Mouse (Mus musculus) heart, postnatal 0 days (tissue): ENCODE measurements around the gene Tor4a. TPM values are rescaled to one million over a fixed set of nuclear protein-coding genes. Genes with fewer than 3 reads are reported as not detected.

ENCODE experiments used
- ATAC-seq: fragments of 200-750 bp; cut with Nextera tagmentation; 2 replicates; pipeline ENCODE4 v1.8.0; 2017; ENCODE audit warnings: low read depth, moderate number of reproducible peaks, moderate library complexity; ENCODE audit not compliant: insufficient read depth
- DNase-seq: peaks from one replicate; pipeline ENCODE4 v3.0.0-alpha.2; 2016; ENCODE audit warnings: low spot score
- H3K27ac ChIP-seq: fragments of 300-500 bp; sonication (generic); 2 replicates; pipeline ENCODE4 v1.5.1; 2014; ENCODE audit warnings: low read depth, mild to moderate bottlenecking
- H3K27me3 ChIP-seq: fragments of 300-500 bp; sonication (generic); 2 replicates; pipeline ENCODE4 v1.6.1; 2014; ENCODE audit warnings: low read length, mixed read lengths; ENCODE audit not compliant: control insufficient read depth, insufficient read depth
- H3K36me3 ChIP-seq: fragments of 300-500 bp; sonication (generic); replicated peaks from 2 replicates; pipeline ENCODE4 v1.6.1; 2014; ENCODE audit warnings: low read length, mixed read lengths; ENCODE audit not compliant: control insufficient read depth, insufficient read depth
- H3K4me1 ChIP-seq: fragments of 300-500 bp; sonication (generic); 2 replicates; pipeline ENCODE4 v1.6.1; 2014; ENCODE audit warnings: antibody characterized with exemption; ENCODE audit not compliant: control insufficient read depth, insufficient read depth
- H3K4me2 ChIP-seq: fragments of 300-500 bp; sonication (generic); 2 replicates; pipeline ENCODE4 v1.6.1; 2014; ENCODE audit warnings: low read depth, mild to moderate bottlenecking, low read length, moderate library complexity
- H3K4me3 ChIP-seq: fragments of 300-500 bp; sonication (generic); 2 replicates; pipeline ENCODE4 v1.5.1; 2014; ENCODE audit warnings: low read depth, low read length
- H3K9ac ChIP-seq: fragments of 300-500 bp; sonication (generic); replicated peaks from 2 replicates; pipeline ENCODE4 v1.6.1; 2014; ENCODE audit warnings: low read depth, low read length, mixed read lengths
- H3K9me3 ChIP-seq: fragments of 300-500 bp; sonication (generic); replicated peaks from 2 replicates; pipeline ENCODE4 v1.6.1; 2016; ENCODE audit warnings: low read length; ENCODE audit not compliant: control insufficient read depth
- CTCF ChIP-seq: IDR thresholded peaks from 2 replicates; pipeline ENCODE4 v1.5.1; 2016; ENCODE audit warnings: antibody characterized with exemption, control low read depth, low read depth
- EP300 ChIP-seq: IDR thresholded peaks from 2 replicates; pipeline ENCODE4 v1.6.1; 2016; ENCODE audit warnings: antibody characterized with exemption, low read depth
- WGBS: fragments of 180-500 bp; shearing (Covaris S2); extraction: QIAGEN DNeasy Blood & Tissue Kit; methylation state at CpG from one replicate; pipeline ENCODE4 v1.1.7; 2014; 5-methylcytosine and 5-hydroxymethylcytosine counted together
- polyA plus RNA-seq: library from polyadenylated mRNA; unstranded; fragments of >200 nt; fragmentation: Nextera tagmentation; extraction: Ambion mirVana; gene quantifications from 2 replicates; pipeline ENCODE4 v1.2.1, GENCODE M21; 2015
- total RNA-seq: library from RNA; depleted of rRNA; stranded (reverse); fragments of >200 nt; gene quantifications from 2 replicates; pipeline ENCODE4 v1.2.3, GENCODE M21; 2014; ENCODE audit warnings: low replicate concordance

Tor4a gene
- total and polyA plus RNA-seq, 2 experiments from 2014 or later = 4.4 to 8.6 TPM

- no peak for ATAC-seq
- Histone ChIP-seq H3K36me3 (peaks cover 8% of the 10 kb centered on the region; the same call in 1 of the 2 replicates), H3K4me2 (peak overlapping the region; percentile 63; the same call in 1 of the 2 replicates), H3K4me3 (peak overlapping the region; percentile 42; the same call in 1 of the 2 replicates), H3K9ac (no peak overlapping the region), H3K27ac (no peak overlapping the region; the same call in 1 of the 2 replicates), H3K9me3 (no peaks in the 10 kb centered on the region), H3K27me3 (peaks cover 5% of the 10 kb centered on the region; the same call in 1 of the 2 replicates), H3K4me1 (no peaks in the 10 kb centered on the region)
- TF ChIP-seq EP300 (no peak), CTCF (no peak)
- DNase-seq = no peak
- WGBS = 74% methylated on average over 17 of the region's 17 CpGs
These were observed 2.1 kb downstream of the Tor4a start for GRCm38 (mm10) chr2:25194486-25195171.

GRCm38 (mm10) chr2:25194006-25194405, 2.7 kb downstream of the Tor4a start:
- Histone ChIP-seq H3K4me2 (peak overlapping the region; percentile 63; the same call in 1 of the 2 replicates), H3K9me3 (no peaks in the 10 kb centered on the region), H3K27me3 (peaks cover 5% of the 10 kb centered on the region; the same call in 1 of the 2 replicates), H3K4me3 (no peak overlapping the region), H3K27ac (peak overlapping the region; percentile 46; the same call in 1 of the 2 replicates), H3K36me3 (0 out of 2 replicates have a peak, but pooled peaks cover 1% of the 10 kb centered on the region), H3K4me1 (no peaks in the 10 kb centered on the region), H3K9ac (no peak overlapping the region)
- DNase-seq (no peak), ATAC-seq (no peak)
- no peak for TF ChIP-seq EP300
- 51% methylated on average over 5 of the region's 5 CpGs for WGBS

- peak; percentile 87 for DNase-seq
- H3K27ac ChIP-seq = peak overlapping the region; percentile 46; the same call in 1 of the 2 replicates
- no peaks in the 10 kb centered on the region for H3K9me3 ChIP-seq
- ATAC-seq = peak; percentile 71
- no peaks in the 10 kb centered on the region for H3K4me1 ChIP-seq
- no peak overlapping the region for H3K4me3 ChIP-seq
- no peak overlapping the region for H3K9ac ChIP-seq
- peaks cover 5% of the 10 kb centered on the region; the same call in 1 of the 2 replicates for H3K27me3 ChIP-seq
- peak overlapping the region; percentile 30 for H3K4me2 ChIP-seq
- WGBS = 2% methylated on average over 6 of the region's 6 CpGs
- TF ChIP-seq EP300 (no peak), CTCF (peak; percentile 95)
- no peaks in the 10 kb centered on the region for H3K36me3 ChIP-seq
These were observed 3.3 kb downstream of the Tor4a start for GRCm38 (mm10) chr2:25193330-25193770.

GRCm38 (mm10) chr2:25187841-25188240, 8.8 kb downstream of the Tor4a start:
- no peaks in the 10 kb centered on the region for H3K36me3 ChIP-seq
- TF ChIP-seq CTCF = no peak
- no peak for TF ChIP-seq EP300
- H3K9ac ChIP-seq = no peak overlapping the region
- H3K9me3 ChIP-seq = no peaks in the 10 kb centered on the region
- no peaks in the 10 kb centered on the region for H3K27me3 ChIP-seq
- peaks cover 8% of the 10 kb centered on the region for H3K4me1 ChIP-seq
- H3K27ac ChIP-seq = no peak overlapping the region
- WGBS = 82% methylated on average over 6 of the region's 6 CpGs
- ATAC-seq (no peak), DNase-seq (no peak)
- H3K4me3 ChIP-seq = no peak overlapping the region
- H3K4me2 ChIP-seq = no peak overlapping the region

GRCm38 (mm10) chr2:25186575-25186930, 10.1 kb downstream of the Tor4a start:
- 40% methylated on average over 5 of the region's 5 CpGs for WGBS
- H3K9ac ChIP-seq = no peak overlapping the region
- no peaks in the 10 kb centered on the region for H3K36me3 ChIP-seq
- no peak for ATAC-seq
- DNase-seq = no peak
- H3K27me3 ChIP-seq = no peaks in the 10 kb centered on the region
- no peak for TF ChIP-seq CTCF
- no peak for TF ChIP-seq EP300
- no peak overlapping the region; the same call in 1 of the 2 replicates for H3K4me3 ChIP-seq
- H3K9me3 ChIP-seq = no peaks in the 10 kb centered on the region
- no peak overlapping the region for H3K27ac ChIP-seq
- H3K4me1 ChIP-seq = peaks cover 8% of the 10 kb centered on the region
- H3K4me2 ChIP-seq = peak overlapping the region; percentile 76
